Mouse (Mus musculus) spleen, postnatal 4 days (tissue): Measurements from ENCODE around the gene Gm21739.
"Not testable (repeated sequence)": the region's sequence is repeated elsewhere in the genome, so short reads cannot be mapped to it uniquely, and the experiment has no call there.

Experiments
- DNase-seq, 2 experiments: peaks; one replicate each; pipeline ENCODE4 v3.0.0; 2022; ENCODE audit warnings: low spot score in 2 of 2

Gene Gm21739

GRCm38 (mm10) chrY:44264344-44264743, at the start of gene Gm21739:
Gene Gm21739 (minus strand): TSS chrY:44264444.
- not testable (repeated sequence) for DNase-seq
